Mouse (Mus musculus) small intestine, adult 2 months (tissue): ENCODE data around the gene Slc8a1. TPM values are rescaled to one million over a fixed set of nuclear protein-coding genes. Genes with fewer than 3 reads are reported as not detected.

Source experiments
- H3K27ac ChIP-seq: fragments of 200-500 bp; 2 replicates; pipeline ENCODE4 v1.5.1; 2012; ENCODE audit warnings: low read depth, low read length, control low read depth, inconsistent platforms; ENCODE audit not compliant: insufficient read depth
- H3K27me3 ChIP-seq: fragments of 200-500 bp; 2 replicates; pipeline ENCODE4 v1.6.1; 2012; ENCODE audit warnings: mild to moderate bottlenecking, moderate library complexity, low read length, inconsistent platforms; ENCODE audit not compliant: control insufficient read depth, insufficient read depth
- H3K36me3 ChIP-seq: fragments of 200-500 bp; 2 replicates; pipeline ENCODE4 v1.6.1; 2012; ENCODE audit warnings: mild to moderate bottlenecking, low read length, control low read depth, inconsistent platforms; ENCODE audit not compliant: control insufficient read depth, insufficient read depth
- H3K4me1 ChIP-seq: fragments of 200-500 bp; 2 replicates; pipeline ENCODE4 v1.6.1; 2012; ENCODE audit warnings: low read length, inconsistent platforms, mixed read lengths; ENCODE audit not compliant: control insufficient read depth, insufficient read depth, insufficient read length
- H3K4me3 ChIP-seq: fragments of 200-500 bp; 2 replicates; pipeline ENCODE4 v1.5.1; 2012; ENCODE audit warnings: low read depth, mild to moderate bottlenecking, control low read depth, inconsistent platforms, low read length, moderate library complexity
- CTCF ChIP-seq: fragments of 200-500 bp; IDR thresholded peaks from 2 replicates; pipeline ENCODE4 v1.5.1; 2012; ENCODE audit warnings: low read depth, mild to moderate bottlenecking, control low read depth, inconsistent platforms, low read length, moderate library complexity, mixed read lengths; ENCODE audit not compliant: insufficient replicate concordance, insufficient read length; ENCODE audit errors: extremely low read depth
- POLR2A ChIP-seq: fragments of 200-500 bp; IDR thresholded peaks from 2 replicates; pipeline ENCODE4 v1.6.1; 2012; ENCODE audit warnings: low read depth, mild to moderate bottlenecking, control low read depth, inconsistent platforms, low read length, moderate library complexity
- WGBS: fragments of 180-500 bp; shearing (Covaris S2); methylation state at CpG from one replicate; pipeline ENCODE4 v1.1.7; 2018; 5-methylcytosine and 5-hydroxymethylcytosine counted together
- polyA plus RNA-seq: library from polyadenylated mRNA; depleted of rRNA; stranded (reverse); fragments of >200 nt; gene quantifications from 2 replicates; pipeline ENCODE4 v1.2.3, GENCODE M21; 2012

Slc8a1 gene
- polyA plus RNA-seq, 1 experiment, result 1.0 TPM

DNA sequence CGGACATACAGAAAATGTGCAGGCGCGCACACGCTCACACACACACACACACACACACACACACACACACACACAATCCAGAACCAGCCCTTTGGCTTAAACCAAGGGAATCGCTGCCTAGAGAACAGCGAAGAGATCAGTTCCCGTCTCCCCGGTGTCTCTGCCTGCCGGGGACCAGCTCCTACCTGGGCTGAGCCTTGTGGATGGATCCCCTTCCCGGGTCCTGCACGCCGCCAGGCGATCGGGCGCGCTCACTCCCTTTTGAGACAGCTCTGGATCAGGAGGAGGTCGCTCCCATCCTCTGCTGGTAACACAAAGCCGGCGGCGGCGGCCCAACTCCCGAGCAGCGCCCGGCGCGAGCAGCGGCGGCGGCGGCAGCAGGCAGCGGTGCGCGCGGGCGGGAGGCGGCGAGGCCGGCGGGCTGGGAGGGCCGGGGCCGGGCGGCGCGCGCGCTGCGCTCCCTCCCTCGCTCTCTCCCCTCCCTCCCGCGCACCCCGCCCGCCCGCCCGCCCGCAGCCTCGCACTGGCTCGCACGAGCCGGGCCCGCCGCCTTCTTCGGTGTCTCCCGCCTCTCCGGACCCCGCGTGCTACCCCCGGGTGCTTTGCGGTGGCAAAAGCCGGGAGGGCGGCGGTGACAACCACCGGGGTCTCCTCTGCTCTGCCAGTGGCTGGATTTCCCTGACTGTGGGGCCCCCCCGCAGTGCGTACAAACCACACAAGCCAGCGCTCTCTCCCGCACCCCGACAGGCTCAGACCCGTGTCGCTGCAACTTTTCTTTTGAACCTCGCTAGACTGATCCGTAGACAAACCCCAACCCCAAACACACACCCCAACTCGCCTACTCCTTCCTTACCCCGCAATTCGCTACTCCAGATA, 68.1 kb downstream of the Slc8a1 start:
- TF ChIP-seq CTCF, result no peak
- TF ChIP-seq POLR2A, result no peak
- 2% methylated on average over 67 of the region's 84 CpGs for WGBS
- peak overlapping the region; percentile 46 for H3K27ac ChIP-seq

DNA sequence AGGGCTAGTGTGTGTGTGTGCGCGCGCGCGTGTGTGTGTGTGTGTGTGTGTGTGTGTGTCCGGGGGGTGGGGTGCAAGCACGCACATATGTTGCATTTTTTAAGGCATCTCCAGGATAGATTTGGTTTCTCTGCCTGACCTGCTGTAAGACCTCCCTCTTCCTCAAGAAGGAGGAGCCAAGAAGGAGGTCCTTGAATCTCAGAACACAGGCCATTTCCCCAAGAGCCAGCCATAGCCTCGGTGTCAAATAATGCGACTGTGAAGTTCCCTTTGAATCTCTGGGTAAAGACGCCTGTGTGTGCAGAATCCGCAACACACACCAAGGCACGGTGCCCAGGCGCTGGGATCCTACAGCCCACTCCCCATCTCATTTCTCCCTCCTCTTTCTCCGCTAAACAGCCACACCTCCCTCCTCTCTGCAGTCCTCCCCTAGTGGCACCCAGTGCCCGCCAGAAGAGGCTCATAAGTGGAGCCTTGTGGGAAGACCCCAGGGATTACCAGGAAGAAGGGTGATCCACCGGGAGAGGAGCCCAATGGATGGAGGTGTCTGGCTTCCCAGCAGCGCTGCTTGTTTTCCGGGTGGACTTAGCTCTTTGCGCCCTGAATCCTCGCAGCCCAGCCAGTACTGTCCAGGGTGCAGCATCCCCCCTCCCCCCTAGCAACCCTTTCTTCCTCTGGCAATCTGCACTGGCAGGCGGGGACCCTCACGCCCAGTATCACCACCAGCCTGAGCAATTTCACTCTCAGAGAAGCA, 68.9 kb downstream of the Slc8a1 start:
- no peaks in the 10 kb centered on the region for H3K4me1 ChIP-seq
- 5% methylated on average over 22 of the region's 22 CpGs for WGBS
- TF ChIP-seq CTCF (no peak), POLR2A (no peak)

More for the DNA sequence above, 68.1 kb downstream of the Slc8a1 start:
- H3K4me3 ChIP-seq, result peak overlapping the region; percentile 70
- H3K4me1 ChIP-seq, result no peaks in the 10 kb centered on the region
- H3K36me3 ChIP-seq, result no peaks in the 10 kb centered on the region
- 0 out of 2 replicates have a peak, but pooled peaks cover 11% of the 10 kb centered on the region for H3K27me3 ChIP-seq

DNA sequence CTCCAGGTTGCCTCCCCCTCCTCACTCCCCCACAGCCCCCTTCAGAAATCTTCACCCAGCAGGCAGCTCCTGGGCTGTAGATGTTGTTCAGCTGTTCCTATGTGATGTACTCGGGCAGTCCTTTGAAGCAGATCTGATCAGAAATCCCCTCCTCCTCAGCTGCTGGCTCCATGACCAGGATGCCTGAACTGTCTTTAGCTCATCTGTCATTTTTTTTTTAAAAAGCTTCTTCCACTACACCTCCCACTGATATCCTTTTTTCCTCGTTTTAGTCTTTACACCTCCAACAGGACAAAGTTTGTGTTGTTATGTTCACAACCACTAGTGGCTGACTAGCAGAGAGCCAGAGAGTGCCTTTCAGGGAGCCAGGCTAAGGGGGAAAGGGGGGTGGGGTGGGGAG, 69.7 kb downstream of the Slc8a1 start:
- Histone ChIP-seq H3K27me3 (0 out of 2 replicates have a peak, but pooled peaks cover 11% of the 10 kb centered on the region), H3K27ac (no peak overlapping the region), H3K36me3 (no peaks in the 10 kb centered on the region), H3K4me1 (no peaks in the 10 kb centered on the region), H3K4me3 (no peak overlapping the region)
- TF ChIP-seq CTCF (no peak), POLR2A (no peak)
- 17% methylated on average over 2 of the region's 2 CpGs for WGBS

More for the DNA sequence above, 68.9 kb downstream of the Slc8a1 start:
- Histone ChIP-seq H3K4me3 (peak overlapping the region; percentile 70), H3K27ac (peak overlapping the region; percentile 46; the same call in 1 of the 2 replicates), H3K36me3 (no peaks in the 10 kb centered on the region), H3K27me3 (0 out of 2 replicates have a peak, but pooled peaks cover 11% of the 10 kb centered on the region)

DNA sequence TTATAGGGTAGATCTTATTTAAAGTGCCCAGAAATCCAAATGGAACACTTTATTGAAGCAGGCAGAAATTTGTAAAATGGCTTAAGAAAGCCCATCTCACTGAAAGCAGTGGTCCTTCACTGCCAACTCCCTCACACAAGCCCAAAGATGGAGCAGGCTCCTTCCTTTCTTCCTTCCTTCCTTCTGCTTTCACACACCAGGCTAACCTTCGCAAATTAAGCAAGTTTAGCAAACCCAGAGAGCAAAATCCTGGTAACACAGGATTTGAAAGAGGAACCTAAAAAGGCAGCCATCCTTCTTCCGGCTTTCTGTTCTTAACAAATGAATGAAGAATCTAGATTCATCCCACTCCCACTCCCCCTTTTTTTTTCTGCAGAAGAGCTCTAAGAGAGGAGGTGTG, 70.2 kb downstream of the Slc8a1 start:
- no peak overlapping the region for H3K4me3 ChIP-seq
- TF ChIP-seq CTCF, result no peak
- no peak for TF ChIP-seq POLR2A
- H3K36me3 ChIP-seq, result no peaks in the 10 kb centered on the region
- WGBS, result 72% methylated on average over 2 of the region's 2 CpGs
- no peak overlapping the region for H3K27ac ChIP-seq
- 0 out of 2 replicates have a peak, but pooled peaks cover 11% of the 10 kb centered on the region for H3K27me3 ChIP-seq
- no peaks in the 10 kb centered on the region for H3K4me1 ChIP-seq

DNA sequence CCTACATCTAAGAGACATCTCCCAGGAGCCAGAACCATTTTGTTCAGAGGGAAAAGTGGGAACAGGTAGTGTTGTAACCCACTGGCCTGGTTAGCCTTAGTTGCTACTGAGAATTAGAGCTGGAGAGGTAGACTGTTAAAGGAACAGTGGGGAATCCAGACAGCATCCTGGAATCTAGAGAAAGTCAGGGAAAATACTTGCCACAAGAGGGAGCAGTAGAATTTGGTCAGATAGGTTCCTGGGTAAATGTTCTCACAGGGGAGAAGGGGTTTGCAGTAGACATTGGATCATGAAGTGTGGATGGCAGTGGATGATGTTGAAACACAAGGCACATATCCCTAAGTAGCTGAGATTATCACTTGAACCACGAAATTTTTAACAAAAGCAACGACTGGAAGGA, 71.6 kb downstream of the Slc8a1 start:
- Histone ChIP-seq H3K4me3 (no peak overlapping the region), H3K36me3 (no peaks in the 10 kb centered on the region), H3K27me3 (0 out of 2 replicates have a peak, but pooled peaks cover 11% of the 10 kb centered on the region), H3K4me1 (no peaks in the 10 kb centered on the region), H3K27ac (no peak overlapping the region)
- 42% methylated on average over 2 of the region's 2 CpGs for WGBS
- TF ChIP-seq POLR2A (no peak), CTCF (no peak)

DNA sequence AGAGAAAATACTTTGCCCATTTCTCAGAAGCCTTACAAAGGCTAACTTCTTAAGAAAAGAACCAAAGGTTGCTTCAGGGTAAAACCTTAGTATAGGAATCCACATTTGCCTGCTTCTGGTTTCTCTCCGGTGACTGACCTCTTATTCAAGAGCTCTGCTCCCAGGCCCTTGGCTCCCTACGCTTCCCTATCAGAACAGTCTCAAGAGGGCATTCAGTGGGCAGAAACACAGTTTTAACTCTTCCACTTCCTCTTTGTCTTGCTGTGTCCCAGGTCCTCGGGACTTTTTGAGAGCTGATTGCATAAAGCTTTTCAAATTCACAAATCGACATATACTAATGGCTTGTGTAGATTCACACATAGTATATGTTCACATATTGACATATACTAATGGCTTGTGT, 73.3 kb downstream of the Slc8a1 start:
- Histone ChIP-seq H3K27me3 (0 out of 2 replicates have a peak, but pooled peaks cover 2% of the 10 kb centered on the region), H3K36me3 (no peaks in the 10 kb centered on the region), H3K27ac (no peak overlapping the region), H3K4me1 (no peaks in the 10 kb centered on the region), H3K4me3 (no peak overlapping the region)
- TF ChIP-seq POLR2A (no peak), CTCF (no peak)
- WGBS, result 78% methylated on average over 4 of the region's 4 CpGs

DNA sequence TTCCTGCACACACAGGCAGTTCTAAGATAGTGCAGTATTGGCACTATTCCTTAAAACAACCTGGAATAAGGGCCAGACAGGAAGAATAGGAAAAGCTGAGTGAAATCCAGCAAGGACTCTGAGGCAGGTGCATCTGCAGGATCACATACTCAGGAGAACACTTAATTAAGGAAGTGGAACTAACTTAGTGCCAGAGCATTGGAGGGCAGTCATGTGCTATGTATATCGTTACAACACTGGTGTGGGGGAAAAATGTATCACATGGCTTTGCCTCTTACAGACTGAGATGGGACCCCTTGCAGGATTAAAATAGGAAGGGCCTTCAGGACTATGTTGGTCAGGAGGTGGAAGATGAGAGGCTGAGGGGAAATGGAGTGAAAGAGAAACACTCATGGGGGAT, 80.3 kb downstream of the Slc8a1 start:
- no peaks in the 10 kb centered on the region for H3K4me1 ChIP-seq
- H3K27me3 ChIP-seq, result no peaks in the 10 kb centered on the region
- TF ChIP-seq CTCF (no peak), POLR2A (no peak)
- H3K4me3 ChIP-seq, result no peak overlapping the region
- H3K36me3 ChIP-seq, result no peaks in the 10 kb centered on the region
- no peak overlapping the region for H3K27ac ChIP-seq
- whole genome bisulfite sequencing, result 74% methylated on average over 1 of the region's 1 CpGs
